Mouse (Mus musculus) WW6 (cell line): Measurements from ENCODE around the gene Slc6a11.

Experiments
- DNase-seq: peaks from one replicate; pipeline ENCODE4 v3.0.0-alpha.2; 2013; ENCODE audit warnings: low read depth, low spot score

The Slc6a11 gene

GRCm38 (mm10) chr6:114131122-114131872, at the start of gene Slc6a11:
Gene Slc6a11, plus strand, starts transcription at chr6:114131241.
- no peak for DNase-seq

- DNase-seq: peak; percentile 47
Observed at GRCm38 (mm10) chr6:114087106-114087505, 43.9 kb upstream of the Slc6a11 start.

GRCm38 (mm10) chr6:114089626-114090025, 41.4 kb upstream of the Slc6a11 start:
- DNase-seq: peak; percentile 26

GRCm38 (mm10) chr6:114092216-114092615, 38.8 kb upstream of the Slc6a11 start:
- DNase-seq: no peak

GRCm38 (mm10) chr6:114094251-114094650, 36.8 kb upstream of the Slc6a11 start:
- DNase-seq: no peak

GRCm38 (mm10) chr6:114096574-114096973, 34.5 kb upstream of the Slc6a11 start:
- no peak for DNase-seq

GRCm38 (mm10) chr6:114101923-114102322, 29.1 kb upstream of the Slc6a11 start:
- DNase-seq: no peak

- no peak for DNase-seq
Observed at GRCm38 (mm10) chr6:114119507-114119906, 11.5 kb upstream of the Slc6a11 start.

- no peak for DNase-seq
Observed at GRCm38 (mm10) chr6:114125530-114125929, 5.5 kb upstream of the Slc6a11 start.

GRCm38 (mm10) chr6:114132472-114132871, 1.4 kb downstream of the Slc6a11 start:
- no peak for DNase-seq

- DNase-seq: no peak
Observed at GRCm38 (mm10) chr6:114132916-114133315, 1.9 kb downstream of the Slc6a11 start.

- DNase-seq: no peak
Observed at GRCm38 (mm10) chr6:114138970-114139369, 7.9 kb downstream of the Slc6a11 start.

GRCm38 (mm10) chr6:114141481-114141880, 10.4 kb downstream of the Slc6a11 start:
- no peak for DNase-seq

GRCm38 (mm10) chr6:114142480-114142879, 11.4 kb downstream of the Slc6a11 start:
- DNase-seq: no peak

GRCm38 (mm10) chr6:114143544-114143943, 12.5 kb downstream of the Slc6a11 start:
- DNase-seq: no peak

GRCm38 (mm10) chr6:114144447-114145105, 13.5 kb downstream of the Slc6a11 start:
- no peak for DNase-seq

GRCm38 (mm10) chr6:114145650-114146329, 14.7 kb downstream of the Slc6a11 start:
- no peak for DNase-seq

GRCm38 (mm10) chr6:114155720-114156119, 24.7 kb downstream of the Slc6a11 start:
- no peak for DNase-seq

- DNase-seq: no peak
Observed at GRCm38 (mm10) chr6:114158811-114159210, 27.8 kb downstream of the Slc6a11 start.

GRCm38 (mm10) chr6:114160732-114161131, 29.7 kb downstream of the Slc6a11 start:
- no peak for DNase-seq

- DNase-seq: no peak
Observed at GRCm38 (mm10) chr6:114174052-114174397, 43.0 kb downstream of the Slc6a11 start.

- no peak for DNase-seq
Observed at GRCm38 (mm10) chr6:114174398-114175140, 43.5 kb downstream of the Slc6a11 start.
